Mouse (Mus musculus): ENCODE results near the gene Cers1. TPM values are rescaled to one million over a fixed set of nuclear protein-coding genes. Genes with fewer than 3 reads are reported as not detected.

Cers1 gene
- total RNA-seq, 2 experiments from 2014 or later = 94.8 to 104 TPM

- no peak for DNase-seq (ENCODE audit: extremely low spot score in 1 of 2, low spot score in 2 of 2)
- intact Hi-C loops (cut with DNase I) = no loop called here
- TF ChIP-seq CTCF (IDR thresholded peaks at IDR 0.05) = no peak
- H3K27ac ChIP-seq = no peak overlapping the region
- no peak overlapping the region for H3K4me3 ChIP-seq
Measured at GRCm38 (mm10) chr8:70376275-70376741, 60.7 kb downstream of the Cers1 start.

GRCm38 (mm10) chr8:70377049-70377448 lies 61.5 kb downstream of the Cers1 start:
- intact Hi-C loops (cut with DNase I) = no loop called here
- Histone ChIP-seq H3K27ac (no peak overlapping the region), H3K4me3 (no peak overlapping the region)
- no peak; the same call in 1 of the 2 replicates for TF ChIP-seq CTCF (IDR thresholded peaks at IDR 0.05)
- no peak for DNase-seq (ENCODE audit: extremely low spot score in 1 of 2, low spot score in 2 of 2)

GRCm38 (mm10) chr8:70380069-70380468 lies 64.5 kb downstream of the Cers1 start:
- intact Hi-C loops (cut with DNase I) = no loop called here
- Histone ChIP-seq H3K27ac (no peak overlapping the region), H3K4me3 (no peak overlapping the region)
- no peak for DNase-seq (ENCODE audit: extremely low spot score in 1 of 2, low spot score in 2 of 2)
- no peak for TF ChIP-seq CTCF (IDR thresholded peaks at IDR 0.05)

Other genes with a start within 250 kb of the Cers1 start
- 1 to 10 TPM; 3.4 to 6.2 TPM for gene Tm6sf2, start 242.9 kb upstream of the Cers1 start, total RNA-seq (2021)
- gene Hapln4, start 232.3 kb upstream of the Cers1 start, total RNA-seq (2021) = 100 to 1,000 TPM; 101 to 106 TPM
- 100 to 1,000 TPM; 175 to 186 TPM for gene Ncan, start 194.9 kb upstream of the Cers1 start, total RNA-seq (2021)
- 10 to 100 TPM; 20.7 to 22.0 TPM for gene Nr2c2ap, start 184.4 kb upstream of the Cers1 start, total RNA-seq (2021)
- 10 to 100 TPM; 13.1 to 14.2 TPM for gene Rfxank, start 176.6 kb upstream of the Cers1 start, total RNA-seq (2021)
- 10 to 100 TPM; 46.6 to 47.9 TPM for gene Borcs8, start 176.3 kb upstream of the Cers1 start, total RNA-seq (2021)
- under 1 TPM in 1 of 2 experiments, not detected in 1; 0.36 TPM for gene Mef2b, start 176.1 kb upstream of the Cers1 start, total RNA-seq (2021)
- 10 to 100 TPM; 46.1 to 52.1 TPM for gene Tmem161a, start 143.4 kb upstream of the Cers1 start, total RNA-seq (2021)
- 10 to 100 TPM; 39.0 to 45.4 TPM for gene Slc25a42, start 103.5 kb upstream of the Cers1 start, total RNA-seq (2021)
- 100 to 1,000 TPM; 116 to 117 TPM for gene Sugp2, start 81.5 kb upstream of the Cers1 start, total RNA-seq (2021)
- gene Armc6, start 81.3 kb upstream of the Cers1 start, total RNA-seq (2021) = 10 to 100 TPM; 40.8 to 43.1 TPM
- gene Homer3, start 32.9 kb upstream of the Cers1 start, total RNA-seq (2021) = 1 to 10 TPM; 6.9 to 7.3 TPM
- 10 to 100 TPM; 43.9 to 47.5 TPM for gene Ddx49, start 13.3 kb upstream of the Cers1 start, total RNA-seq (2021)
- gene Cope, start 13.3 kb upstream of the Cers1 start, total RNA-seq (2021) = 100 to 1,000 TPM; 137 to 145 TPM
- gene Gdf1, start 14.0 kb downstream of the Cers1 start, total RNA-seq (2021) = 10 to 100 TPM in 1 of 2 experiments, 1 to 10 TPM in 1; 8.2 to 17.1 TPM
- 10 to 100 TPM; 66.0 to 70.0 TPM for gene Upf1, start 37.5 kb downstream of the Cers1 start, total RNA-seq (2021)
- gene Comp, start 57.8 kb downstream of the Cers1 start, total RNA-seq (2021) = under 1 TPM; 0.32 to 0.33 TPM
- 100 to 1,000 TPM; 134 to 153 TPM for gene Crtc1, start 123.8 kb downstream of the Cers1 start, total RNA-seq (2021)
- gene Klhl26, start 161.2 kb downstream of the Cers1 start, total RNA-seq (2021) = 10 to 100 TPM; 43.7 to 44.4 TPM
- gene Tmem59l, start 171.6 kb downstream of the Cers1 start, total RNA-seq (2021) = 100 to 1,000 TPM; 295 to 302 TPM
- gene Crlf1, start 177.4 kb downstream of the Cers1 start, total RNA-seq (2021) = 1 to 10 TPM; 2.6 to 3.0 TPM
- gene Rex1bd, start 191.0 kb downstream of the Cers1 start, total RNA-seq (2021) = 100 to 1,000 TPM; 108 to 110 TPM
- 100 to 1,000 TPM; 788 to 861 TPM for gene Uba52, start 195.0 kb downstream of the Cers1 start, total RNA-seq (2021)
- 100 to 1,000 TPM; 392 to 410 TPM for gene Fkbp8, start 211.9 kb downstream of the Cers1 start, total RNA-seq (2021)
- gene Kxd1, start 212.2 kb downstream of the Cers1 start, total RNA-seq (2021) = 10 to 100 TPM; 39.8 to 44.4 TPM
- gene Ell, start 223.7 kb downstream of the Cers1 start, total RNA-seq (2021) = 10 to 100 TPM; 18.6 to 20.8 TPM

Data from left cerebral cortex, adult 2 months (tissue).